Mouse (Mus musculus) forebrain, embryonic 13.5 days (tissue): ENCODE results near the gene Kbtbd4. TPM values are rescaled to one million over a fixed set of nuclear protein-coding genes. Genes with fewer than 3 reads are reported as not detected.

Experiments used
- ATAC-seq: fragments of 200-750 bp; cut with Nextera tagmentation; 2 replicates; pipeline ENCODE4 v1.8.0; 2017
- H3K27ac ChIP-seq: fragments of 300-500 bp; sonication (generic); 2 replicates; pipeline ENCODE4 v1.5.1; 2015; ENCODE audit warnings: inconsistent platforms, mild to moderate bottlenecking, moderate library complexity
- H3K27me3 ChIP-seq: fragments of 300-500 bp; sonication (generic); 2 replicates; pipeline ENCODE4 v1.6.1; 2015; ENCODE audit warnings: mild to moderate bottlenecking, inconsistent platforms
- H3K36me3 ChIP-seq: fragments of 300-500 bp; sonication (generic); 2 replicates; pipeline ENCODE4 v1.6.1; 2015; ENCODE audit warnings: mild to moderate bottlenecking, inconsistent platforms; ENCODE audit not compliant: poor library complexity, severe bottlenecking
- H3K4me1 ChIP-seq: fragments of 300-500 bp; sonication (generic); 2 replicates; pipeline ENCODE4 v1.6.1; 2015; ENCODE audit warnings: inconsistent platforms
- H3K4me2 ChIP-seq: fragments of 300-500 bp; sonication (generic); 2 replicates; pipeline ENCODE4 v1.6.1; 2015; ENCODE audit warnings: inconsistent platforms, mild to moderate bottlenecking, moderate library complexity
- H3K4me3 ChIP-seq: fragments of 300-500 bp; sonication (generic); 2 replicates; pipeline ENCODE4 v1.5.1; 2015; ENCODE audit warnings: mild to moderate bottlenecking, inconsistent platforms
- H3K9ac ChIP-seq: fragments of 300-500 bp; sonication (generic); 2 replicates; pipeline ENCODE4 v1.6.1; 2015; ENCODE audit warnings: mild to moderate bottlenecking, inconsistent platforms
- H3K9me3 ChIP-seq: fragments of 300-500 bp; sonication (generic); replicated peaks from 2 replicates; pipeline ENCODE4 v1.6.1; 2016; ENCODE audit warnings: inconsistent platforms
- WGBS: fragments of 180-500 bp; shearing (Covaris S2); methylation state at CpG from one replicate; pipeline ENCODE4 v1.1.7; 2015; 5-methylcytosine and 5-hydroxymethylcytosine counted together
- polyA plus RNA-seq: library from polyadenylated mRNA; unstranded; fragments of >200 nt; fragmentation: Nextera tagmentation; extraction: Ambion mirVana; gene quantifications from 2 replicates; pipeline ENCODE4 v1.2.1, GENCODE M21; 2015

Kbtbd4 gene
- polyA plus RNA-seq, result 59.2 and 67.6 TPM in 2 replicates

- no peaks in the 10 kb centered on the region for H3K9me3 ChIP-seq
- peak within 1 kb of the TSS; percentile 93 for H3K4me3 ChIP-seq
- H3K27me3 ChIP-seq, result no peaks in the 10 kb centered on the region
- peak; percentile 96 for ATAC-seq
- peaks cover 37% of the 10 kb centered on the region for H3K4me1 ChIP-seq
- peak within 1 kb of the TSS; percentile 77 for H3K4me2 ChIP-seq
- H3K27ac ChIP-seq, result peak within 1 kb of the TSS; percentile 92
- WGBS, result under 1% methylated on average over 42 of the region's 43 CpGs
- H3K36me3 ChIP-seq, result peaks cover 54% of the 10 kb centered on the region
- peak within 1 kb of the TSS; percentile 93 for H3K9ac ChIP-seq
These were observed at the start of gene Kbtbd4, which contains the start of gene Ndufs3 for GRCm38 (mm10) chr2:90904076-90904855. Gene Kbtbd4 (plus strand): TSS chr2:90904740. Gene Ndufs3 (minus strand): TSS chr2:90904827.

- peaks cover 91% of the 10 kb centered on the region for H3K36me3 ChIP-seq
- 97% methylated on average over 2 of the region's 2 CpGs for WGBS
These were observed 43.1 kb upstream of the Kbtbd4 start for GRCm38 (mm10) chr2:90861486-90861885.

GRCm38 (mm10) chr2:90864184-90864583 is 40.4 kb upstream of the Kbtbd4 start:
- ATAC-seq, result no peak
- Histone ChIP-seq H3K27me3 (no peaks in the 10 kb centered on the region), H3K36me3 (peaks cover 88% of the 10 kb centered on the region)

More at GRCm38 (mm10) chr2:90861486-90861885, 43.1 kb upstream of the Kbtbd4 start:
- H3K4me1 ChIP-seq, result no peaks in the 10 kb centered on the region
- H3K4me2 ChIP-seq, result no peak overlapping the region
- H3K27me3 ChIP-seq, result no peaks in the 10 kb centered on the region
- no peak overlapping the region for H3K9ac ChIP-seq
- H3K4me3 ChIP-seq, result no peak overlapping the region
- no peaks in the 10 kb centered on the region for H3K9me3 ChIP-seq
- ATAC-seq, result no peak
- H3K27ac ChIP-seq, result no peak overlapping the region

GRCm38 (mm10) chr2:90866524-90866923 is 38.0 kb upstream of the Kbtbd4 start:
- Histone ChIP-seq H3K4me3 (no peak overlapping the region), H3K4me2 (no peak overlapping the region), H3K27me3 (no peaks in the 10 kb centered on the region), H3K27ac (no peak overlapping the region), H3K9me3 (no peaks in the 10 kb centered on the region), H3K4me1 (no peaks in the 10 kb centered on the region), H3K9ac (no peak overlapping the region), H3K36me3 (peaks cover 68% of the 10 kb centered on the region)
- 18% methylated on average over 3 of the region's 3 CpGs for WGBS
- ATAC-seq, result peak; percentile 92

More at GRCm38 (mm10) chr2:90864184-90864583, 40.4 kb upstream of the Kbtbd4 start:
- no peak overlapping the region for H3K4me3 ChIP-seq
- H3K9ac ChIP-seq, result no peak overlapping the region
- H3K4me1 ChIP-seq, result no peaks in the 10 kb centered on the region
- no peak overlapping the region for H3K27ac ChIP-seq
- no peaks in the 10 kb centered on the region for H3K9me3 ChIP-seq
- H3K4me2 ChIP-seq, result no peak overlapping the region

- no peak overlapping the region for H3K4me2 ChIP-seq
- ATAC-seq, result no peak
- no peak overlapping the region for H3K4me3 ChIP-seq
- H3K9me3 ChIP-seq, result no peaks in the 10 kb centered on the region
- peaks cover 37% of the 10 kb centered on the region for H3K36me3 ChIP-seq
- no peak overlapping the region for H3K9ac ChIP-seq
- no peaks in the 10 kb centered on the region for H3K27me3 ChIP-seq
- no peaks in the 10 kb centered on the region for H3K4me1 ChIP-seq
- peak overlapping the region; percentile 57; the same call in 1 of the 2 replicates for H3K27ac ChIP-seq
- WGBS, result 62% methylated on average over 4 of the region's 4 CpGs
These were observed 34.4 kb upstream of the Kbtbd4 start for GRCm38 (mm10) chr2:90870136-90870601.

- Histone ChIP-seq H3K36me3 (peaks cover 28% of the 10 kb centered on the region), H3K27ac (no peak overlapping the region), H3K27me3 (no peaks in the 10 kb centered on the region), H3K4me1 (no peaks in the 10 kb centered on the region), H3K4me2 (no peak overlapping the region), H3K9me3 (no peaks in the 10 kb centered on the region), H3K4me3 (no peak overlapping the region), H3K9ac (no peak overlapping the region)
- WGBS, result 76% methylated on average over 8 of the region's 8 CpGs
- no peak for ATAC-seq
These were observed 33.2 kb upstream of the Kbtbd4 start for GRCm38 (mm10) chr2:90871180-90871961.

GRCm38 (mm10) chr2:90874025-90874424 is 30.5 kb upstream of the Kbtbd4 start:
- H3K27ac ChIP-seq, result no peak overlapping the region
- no peaks in the 10 kb centered on the region for H3K9me3 ChIP-seq
- ATAC-seq, result no peak
- H3K4me3 ChIP-seq, result no peak overlapping the region
- peaks cover 8% of the 10 kb centered on the region; the same call in 1 of the 2 replicates for H3K36me3 ChIP-seq
- H3K4me2 ChIP-seq, result no peak overlapping the region
- no peaks in the 10 kb centered on the region for H3K27me3 ChIP-seq
- H3K4me1 ChIP-seq, result peaks cover under 1% of the 10 kb centered on the region; the same call in 1 of the 2 replicates
- WGBS, result 67% methylated on average over 1 of the region's 1 CpGs
- no peak overlapping the region for H3K9ac ChIP-seq

GRCm38 (mm10) chr2:90875239-90875638 is 29.3 kb upstream of the Kbtbd4 start:
- Histone ChIP-seq H3K4me3 (no peak overlapping the region), H3K27ac (no peak overlapping the region), H3K36me3 (peaks cover 5% of the 10 kb centered on the region; the same call in 1 of the 2 replicates), H3K4me2 (no peak overlapping the region), H3K9ac (no peak overlapping the region), H3K27me3 (no peaks in the 10 kb centered on the region), H3K4me1 (peaks cover 12% of the 10 kb centered on the region; the same call in 1 of the 2 replicates), H3K9me3 (no peaks in the 10 kb centered on the region)
- no peak for ATAC-seq
- WGBS, result 84% methylated on average over 2 of the region's 2 CpGs

- Histone ChIP-seq H3K9me3 (no peaks in the 10 kb centered on the region), H3K4me3 (no peak overlapping the region), H3K4me1 (peaks cover 16% of the 10 kb centered on the region; the same call in 1 of the 2 replicates), H3K27me3 (no peaks in the 10 kb centered on the region), H3K27ac (no peak overlapping the region), H3K4me2 (no peak overlapping the region), H3K36me3 (peaks cover 5% of the 10 kb centered on the region; the same call in 1 of the 2 replicates), H3K9ac (no peak overlapping the region)
- 81% methylated on average over 5 of the region's 5 CpGs for WGBS
- no peak for ATAC-seq
These were observed 26.8 kb upstream of the Kbtbd4 start for GRCm38 (mm10) chr2:90877584-90878259.

- no peaks in the 10 kb centered on the region for H3K27me3 ChIP-seq
- peaks cover 19% of the 10 kb centered on the region for H3K4me1 ChIP-seq
- H3K4me2 ChIP-seq, result no peak overlapping the region
- H3K4me3 ChIP-seq, result no peak overlapping the region
- no peak for ATAC-seq
- H3K9me3 ChIP-seq, result no peaks in the 10 kb centered on the region
- H3K27ac ChIP-seq, result no peak overlapping the region
- no peak overlapping the region for H3K9ac ChIP-seq
- peaks cover 5% of the 10 kb centered on the region; the same call in 1 of the 2 replicates for H3K36me3 ChIP-seq
These were observed 25.1 kb upstream of the Kbtbd4 start for GRCm38 (mm10) chr2:90879419-90879818.

- ATAC-seq, result no peak; the same call in 1 of the 2 replicates
- H3K9ac ChIP-seq, result no peak overlapping the region; the same call in 1 of the 2 replicates
- H3K9me3 ChIP-seq, result no peaks in the 10 kb centered on the region
- no peak overlapping the region for H3K27ac ChIP-seq
- H3K27me3 ChIP-seq, result peaks cover 4% of the 10 kb centered on the region; the same call in 1 of the 2 replicates
- H3K4me1 ChIP-seq, result peaks cover 28% of the 10 kb centered on the region
- no peak overlapping the region for H3K4me3 ChIP-seq
- 0 out of 2 replicates have a peak, but pooled peaks cover 1% of the 10 kb centered on the region for H3K36me3 ChIP-seq
- 7% methylated on average over 6 of the region's 6 CpGs for WGBS
- H3K4me2 ChIP-seq, result no peak overlapping the region
These were observed 24.3 kb upstream of the Kbtbd4 start for GRCm38 (mm10) chr2:90880144-90880785.
